Mouse (Mus musculus): Measurements from ENCODE around the gene Gm10490. TPM values are rescaled to one million over a fixed set of nuclear protein-coding genes. Genes with fewer than 3 reads are reported as not detected.
"Not testable (repeated sequence)": the region's sequence is repeated elsewhere in the genome, so short reads cannot be mapped to it uniquely, and the experiment has no call there.

The Gm10490 gene
- polyA plus RNA-seq (2016; fragmentation: Nextera tagmentation; extraction: Ambion mirVana): not detected in 2 replicates

DNA sequence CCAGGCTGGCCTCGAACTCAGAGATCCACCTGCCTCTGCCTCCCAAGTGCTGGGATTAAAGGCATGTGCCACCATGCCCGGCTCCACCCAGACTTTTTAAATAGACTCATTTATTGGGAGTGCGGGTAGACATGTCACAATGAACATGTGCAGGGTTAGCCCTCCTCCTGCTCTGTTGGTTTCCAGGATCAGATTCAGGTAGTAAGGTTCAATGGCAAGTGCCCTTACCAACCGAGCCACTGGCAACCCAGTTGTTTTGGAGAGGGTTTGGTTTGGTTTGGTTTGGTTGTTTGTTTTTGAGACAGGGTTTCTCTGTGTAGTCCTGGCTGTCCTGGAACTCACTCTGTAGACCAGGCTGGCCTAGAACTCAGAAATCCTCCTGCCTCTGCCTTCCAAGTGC, at the start of gene Gm10490:
Gm10490 (plus strand) TSS at position 301 of the 400 bp plus-strand sequence.
- 77% methylated on average over 4 of the region's 4 CpGs for WGBS (ENCODE audit: insufficient replicate concordance)

DNA sequence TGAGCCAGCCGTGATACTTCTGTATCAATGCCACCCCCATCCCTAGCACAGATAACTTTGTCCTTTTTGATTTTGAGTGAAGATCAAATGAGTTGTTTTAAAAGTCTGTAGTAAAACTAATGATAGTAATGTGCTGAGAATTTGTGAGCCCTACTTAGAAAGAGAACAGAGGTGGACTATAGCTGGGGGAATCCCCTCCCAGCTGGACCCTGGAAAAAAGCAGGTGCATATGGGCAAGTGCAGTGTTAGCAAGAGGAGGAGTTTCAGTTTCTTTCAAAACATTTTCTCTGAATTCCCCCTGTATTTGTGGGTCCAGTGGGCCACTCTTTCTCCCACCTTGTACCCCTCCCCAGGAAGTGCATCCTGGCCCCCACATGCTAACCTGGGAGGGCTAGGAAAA, 46.2 kb upstream of the Gm10490 start:
- H3K9ac ChIP-seq: no peak overlapping the region
- no peak for ATAC-seq
- WGBS (ENCODE audit: insufficient replicate concordance): 74% methylated on average over 1 of the region's 1 CpGs
- no peaks in the 10 kb centered on the region for H3K9me3 ChIP-seq (replicated peaks)
- H3K36me3 ChIP-seq: peaks cover 38% of the 10 kb centered on the region
- no peak overlapping the region for H3K4me2 ChIP-seq
- no peaks in the 10 kb centered on the region for H3K27me3 ChIP-seq (replicated peaks)
- H3K27ac ChIP-seq: no peak overlapping the region
- no peak overlapping the region for H3K4me3 ChIP-seq
- peaks cover 43% of the 10 kb centered on the region for H3K4me1 ChIP-seq

More for the DNA sequence above, at the start of gene Gm10490:
- peaks cover 12% of the 10 kb centered on the region for H3K36me3 ChIP-seq
- not testable (repeated sequence) for H3K4me2 ChIP-seq; H3K9ac ChIP-seq; H3K4me3 ChIP-seq; H3K27me3 ChIP-seq (replicated peaks); H3K4me1 ChIP-seq; ATAC-seq; H3K27ac ChIP-seq; H3K9me3 ChIP-seq (replicated peaks)

GRCm38 (mm10) chrX:7864551-7864950, 44.8 kb upstream of the Gm10490 start:
- Histone ChIP-seq H3K4me3 (no peak overlapping the region), H3K27me3 (replicated peaks) (no peaks in the 10 kb centered on the region), H3K27ac (no peak overlapping the region; the same call in 1 of the 2 replicates), H3K9me3 (replicated peaks) (no peaks in the 10 kb centered on the region), H3K36me3 (peaks cover 34% of the 10 kb centered on the region), H3K9ac (no peak overlapping the region), H3K4me2 (no peak overlapping the region), H3K4me1 (peaks cover 34% of the 10 kb centered on the region)
- no peak for ATAC-seq
- WGBS (ENCODE audit: insufficient replicate concordance): 51% methylated on average over 3 of the region's 3 CpGs

GRCm38 (mm10) chrX:7865343-7865742, 44.0 kb upstream of the Gm10490 start:
- H3K4me3 ChIP-seq: no peak overlapping the region
- no peak overlapping the region for H3K9ac ChIP-seq
- H3K27ac ChIP-seq: no peak overlapping the region
- no peaks in the 10 kb centered on the region for H3K27me3 ChIP-seq (replicated peaks)
- WGBS (ENCODE audit: insufficient replicate concordance): 31% methylated on average over 2 of the region's 2 CpGs
- H3K36me3 ChIP-seq: peaks cover 37% of the 10 kb centered on the region
- no peaks in the 10 kb centered on the region for H3K9me3 ChIP-seq (replicated peaks)
- no peak overlapping the region for H3K4me2 ChIP-seq
- H3K4me1 ChIP-seq: peaks cover 26% of the 10 kb centered on the region
- no peak for ATAC-seq

DNA sequence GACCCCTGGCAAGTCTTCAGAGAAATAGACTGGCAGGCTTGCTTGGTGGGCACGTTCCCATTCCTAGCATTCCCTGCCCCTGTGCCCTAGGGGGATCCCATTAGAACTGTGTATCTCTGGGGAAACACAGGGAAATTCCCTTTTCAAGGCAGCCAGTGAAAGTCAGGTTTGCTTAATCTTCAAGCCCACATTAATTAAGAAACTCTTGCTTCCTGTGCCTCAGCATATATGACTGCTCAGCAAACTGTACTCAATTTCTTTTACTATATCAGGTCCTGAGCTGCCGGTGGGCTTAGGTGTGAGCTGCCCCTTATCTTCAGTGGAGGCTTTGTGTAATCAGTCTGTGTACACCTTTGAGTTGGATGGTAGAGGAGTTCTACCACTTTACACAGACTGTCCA, 43.6 kb upstream of the Gm10490 start:
- Histone ChIP-seq H3K4me2 (no peak overlapping the region), H3K4me3 (no peak overlapping the region), H3K36me3 (peaks cover 37% of the 10 kb centered on the region), H3K27me3 (replicated peaks) (no peaks in the 10 kb centered on the region), H3K27ac (no peak overlapping the region), H3K9me3 (replicated peaks) (no peaks in the 10 kb centered on the region), H3K9ac (no peak overlapping the region), H3K4me1 (peaks cover 21% of the 10 kb centered on the region)
- WGBS (ENCODE audit: insufficient replicate concordance): 44% methylated on average over 2 of the region's 2 CpGs
- no peak for ATAC-seq

GRCm38 (mm10) chrX:7867141-7867540, 42.2 kb upstream of the Gm10490 start:
- Histone ChIP-seq H3K9me3 (replicated peaks) (no peaks in the 10 kb centered on the region), H3K27ac (no peak overlapping the region), H3K4me2 (no peak overlapping the region), H3K36me3 (peaks cover 47% of the 10 kb centered on the region), H3K9ac (no peak overlapping the region), H3K4me3 (no peak overlapping the region), H3K4me1 (peaks cover 10% of the 10 kb centered on the region), H3K27me3 (replicated peaks) (no peaks in the 10 kb centered on the region)
- ATAC-seq: no peak
- WGBS (ENCODE audit: insufficient replicate concordance): 93% methylated on average over 1 of the region's 1 CpGs

GRCm38 (mm10) chrX:7868506-7868905, 40.8 kb upstream of the Gm10490 start:
- no peak overlapping the region for H3K9ac ChIP-seq
- no peaks in the 10 kb centered on the region for H3K27me3 ChIP-seq (replicated peaks)
- H3K27ac ChIP-seq: no peak overlapping the region
- WGBS (ENCODE audit: insufficient replicate concordance): 41% methylated on average over 2 of the region's 2 CpGs
- H3K36me3 ChIP-seq: peaks cover 61% of the 10 kb centered on the region
- no peak overlapping the region for H3K4me3 ChIP-seq
- H3K4me2 ChIP-seq: no peak overlapping the region
- H3K4me1 ChIP-seq: peaks cover 10% of the 10 kb centered on the region
- H3K9me3 ChIP-seq (replicated peaks): no peaks in the 10 kb centered on the region
- ATAC-seq: no peak

DNA sequence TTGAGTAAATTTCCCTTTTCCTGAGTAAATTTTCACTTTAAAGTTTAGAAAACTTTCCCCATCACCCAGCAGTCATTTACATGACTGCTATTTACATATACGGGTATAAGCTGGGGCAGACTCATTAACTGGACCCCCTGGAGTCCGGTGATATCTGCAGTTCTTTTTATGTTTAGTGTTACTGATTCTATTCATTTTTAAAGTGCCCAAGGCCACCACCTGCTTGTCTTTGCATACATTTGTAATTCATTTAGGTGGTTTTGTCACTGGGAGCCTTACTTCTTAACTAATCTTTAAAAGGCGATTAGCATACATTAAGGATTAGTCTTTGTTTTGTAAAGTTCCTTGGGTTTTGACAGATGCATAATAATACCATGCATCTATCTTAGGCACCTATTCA, 39.5 kb upstream of the Gm10490 start:
- WGBS (ENCODE audit: insufficient replicate concordance): 65% methylated on average over 3 of the region's 3 CpGs
- H3K27me3 ChIP-seq (replicated peaks): no peaks in the 10 kb centered on the region
- no peak overlapping the region for H3K4me2 ChIP-seq
- no peak overlapping the region for H3K9ac ChIP-seq
- no peak overlapping the region for H3K4me3 ChIP-seq
- peaks cover 10% of the 10 kb centered on the region for H3K4me1 ChIP-seq
- H3K36me3 ChIP-seq: peaks cover 74% of the 10 kb centered on the region
- H3K27ac ChIP-seq: no peak overlapping the region
- no peak for ATAC-seq
- no peaks in the 10 kb centered on the region for H3K9me3 ChIP-seq (replicated peaks)

DNA sequence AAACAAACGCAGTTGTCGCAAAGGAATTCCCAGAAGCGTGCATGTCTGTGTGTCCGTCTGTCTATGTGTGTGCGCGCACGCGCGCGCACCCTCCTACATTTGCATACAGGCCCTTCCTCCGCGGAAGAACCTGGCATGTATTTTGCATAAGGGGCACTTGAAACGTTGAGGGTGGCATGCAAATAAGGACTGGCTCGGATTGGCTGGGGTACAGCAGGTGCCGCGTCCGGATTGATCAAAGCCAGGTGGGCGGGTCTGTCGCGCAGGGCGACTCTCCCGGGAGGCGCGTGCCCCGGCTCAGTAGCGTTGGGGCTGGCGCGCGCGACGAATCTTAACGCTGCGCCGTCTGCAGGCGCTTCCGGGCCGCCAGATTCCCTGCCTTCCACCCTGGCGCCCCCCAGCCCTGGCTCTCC, 31.3 kb upstream of the Gm10490 start, which contains the start of gene Pim2:
Pim2 (plus strand) TSS at position 256 of the 413 bp plus-strand sequence.
- WGBS (ENCODE audit: insufficient replicate concordance): 7% methylated on average over 37 of the region's 38 CpGs
- Histone ChIP-seq H3K36me3 (peaks cover 29% of the 10 kb centered on the region), H3K9me3 (replicated peaks) (no peaks in the 10 kb centered on the region), H3K27ac (no peak within 1 kb of the TSS), H3K4me2 (peak within 1 kb of the TSS; percentile 89), H3K27me3 (replicated peaks) (no peaks in the 10 kb centered on the region), H3K9ac (peak within 1 kb of the TSS; percentile 57), H3K4me1 (peaks cover 25% of the 10 kb centered on the region), H3K4me3 (peak within 1 kb of the TSS; percentile 60)
- peak; percentile 96 for ATAC-seq

- H3K27ac ChIP-seq: no peak overlapping the region
- peak overlapping the region; percentile 60 for H3K4me3 ChIP-seq
- H3K9me3 ChIP-seq (replicated peaks): no peaks in the 10 kb centered on the region
- H3K4me2 ChIP-seq: peak overlapping the region; percentile 89
- peak overlapping the region; percentile 57 for H3K9ac ChIP-seq
- no peak; the same call in 1 of the 2 replicates for ATAC-seq
- no peaks in the 10 kb centered on the region for H3K27me3 ChIP-seq (replicated peaks)
- peaks cover 25% of the 10 kb centered on the region for H3K4me1 ChIP-seq
- WGBS (ENCODE audit: insufficient replicate concordance): 19% methylated on average over 21 of the region's 21 CpGs
- peaks cover 25% of the 10 kb centered on the region for H3K36me3 ChIP-seq
These were observed 30.8 kb upstream of the Gm10490 start for GRCm38 (mm10) chrX:7878495-7878894.

DNA sequence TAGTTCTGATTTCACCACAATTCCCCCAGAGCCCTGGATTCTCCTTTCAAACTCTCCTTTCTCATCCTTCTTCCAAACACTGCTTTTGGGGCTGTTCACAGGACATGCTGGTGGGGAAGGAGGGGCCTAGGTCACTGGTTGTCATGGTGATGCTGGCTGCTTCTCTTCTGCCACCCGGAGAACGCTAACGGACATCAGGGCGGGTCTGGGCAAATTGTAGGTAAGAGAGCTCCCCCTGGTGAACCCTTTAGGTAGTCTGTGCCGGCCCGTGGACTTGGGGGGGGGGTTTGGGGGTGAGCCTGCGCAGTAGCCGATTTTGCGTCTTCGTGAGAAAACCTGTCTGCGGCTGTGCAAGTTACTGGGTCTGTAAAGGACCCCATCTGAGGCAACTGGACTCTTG, 29.5 kb upstream of the Gm10490 start:
- no peak for ATAC-seq
- H3K27ac ChIP-seq: no peak overlapping the region
- H3K9me3 ChIP-seq (replicated peaks): no peaks in the 10 kb centered on the region
- H3K36me3 ChIP-seq: peaks cover 11% of the 10 kb centered on the region
- 5% methylated on average over 11 of the region's 11 CpGs for WGBS (ENCODE audit: insufficient replicate concordance)
- H3K27me3 ChIP-seq (replicated peaks): no peaks in the 10 kb centered on the region
- H3K4me3 ChIP-seq: no peak overlapping the region
- H3K4me1 ChIP-seq: peaks cover 28% of the 10 kb centered on the region
- H3K4me2 ChIP-seq: peak overlapping the region; percentile 89
- no peak overlapping the region for H3K9ac ChIP-seq

- no peaks in the 10 kb centered on the region for H3K9me3 ChIP-seq (replicated peaks)
- H3K4me1 ChIP-seq: peaks cover 21% of the 10 kb centered on the region
- H3K27ac ChIP-seq: peak within 1 kb of the TSS; percentile 76
- H3K9ac ChIP-seq: peak within 1 kb of the TSS; percentile 65
- H3K4me2 ChIP-seq: peak within 1 kb of the TSS; percentile 74
- peak within 1 kb of the TSS; percentile 74 for H3K4me3 ChIP-seq
- WGBS (ENCODE audit: insufficient replicate concordance): 5% methylated on average over 46 of the region's 49 CpGs
- no peaks in the 10 kb centered on the region for H3K27me3 ChIP-seq (replicated peaks)
- peak; percentile 92 for ATAC-seq
- peaks cover 6% of the 10 kb centered on the region; the same call in 1 of the 2 replicates for H3K36me3 ChIP-seq
These were observed 25.3 kb upstream of the Gm10490 start, which contains the start of gene Slc35a2 for GRCm38 (mm10) chrX:7883841-7884567. Gene Slc35a2, plus strand, starts transcription at chrX:7884028.
